Mouse (Mus musculus): ENCODE data around the gene Fam3b. TPM values are rescaled to one million over a fixed set of nuclear protein-coding genes. Genes with fewer than 3 reads are reported as not detected.

The Fam3b gene
- polyA plus RNA-seq, 1 experiment from 2014 or later, result not detected

GRCm38 (mm10) chr16:97529241-97529640 lies 14.6 kb upstream of the Fam3b start:
- no peaks in the 10 kb centered on the region for H3K36me3 ChIP-seq (ENCODE audit: control insufficient read depth, insufficient read depth, low read length)
- no peak overlapping the region for H3K27ac ChIP-seq (ENCODE audit: low read depth, low read length)
- H3K4me2 ChIP-seq (ENCODE audit: low read length), result no peak overlapping the region
- no peak overlapping the region for H3K4me3 ChIP-seq (ENCODE audit: low read depth, low read length)
- no peaks in the 10 kb centered on the region for H3K27me3 ChIP-seq (replicated peaks; ENCODE audit: control insufficient read depth, insufficient read depth, low read length)
- no peaks in the 10 kb centered on the region for H3K9me3 ChIP-seq (replicated peaks; ENCODE audit: control insufficient read depth, low read length)
- H3K4me1 ChIP-seq (ENCODE audit: control insufficient read depth, insufficient read depth, low read length), result no peaks in the 10 kb centered on the region
- no peak overlapping the region for H3K9ac ChIP-seq (ENCODE audit: low read length)
- 93% methylated on average over 2 of the region's 2 CpGs for WGBS
- ATAC-seq, result no peak
- DNase-seq (ENCODE audit: low spot score), result no peak

GRCm38 (mm10) chr16:97523024-97523423 lies 8.4 kb upstream of the Fam3b start:
- no peak overlapping the region for H3K4me2 ChIP-seq (ENCODE audit: low read length)
- DNase-seq (ENCODE audit: low spot score), result peak; percentile 78
- no peak overlapping the region for H3K9ac ChIP-seq (ENCODE audit: low read length)
- ATAC-seq, result no peak
- no peaks in the 10 kb centered on the region for H3K9me3 ChIP-seq (replicated peaks; ENCODE audit: control insufficient read depth, low read length)
- no peaks in the 10 kb centered on the region for H3K27me3 ChIP-seq (replicated peaks; ENCODE audit: control insufficient read depth, insufficient read depth, low read length)
- no peak overlapping the region for H3K27ac ChIP-seq (ENCODE audit: low read depth, low read length)
- H3K36me3 ChIP-seq (ENCODE audit: control insufficient read depth, insufficient read depth, low read length), result no peaks in the 10 kb centered on the region
- no peaks in the 10 kb centered on the region for H3K4me1 ChIP-seq (ENCODE audit: control insufficient read depth, insufficient read depth, low read length)
- 4% methylated on average over 1 of the region's 1 CpGs for WGBS
- no peak overlapping the region for H3K4me3 ChIP-seq (ENCODE audit: low read depth, low read length)

GRCm38 (mm10) chr16:97521983-97522382 lies 7.4 kb upstream of the Fam3b start:
- H3K36me3 ChIP-seq (ENCODE audit: control insufficient read depth, insufficient read depth, low read length), result no peaks in the 10 kb centered on the region
- H3K27ac ChIP-seq (ENCODE audit: low read depth, low read length), result no peak overlapping the region
- H3K4me1 ChIP-seq (ENCODE audit: control insufficient read depth, insufficient read depth, low read length), result no peaks in the 10 kb centered on the region
- WGBS, result 82% methylated on average over 6 of the region's 6 CpGs
- no peak overlapping the region for H3K9ac ChIP-seq (ENCODE audit: low read length)
- no peak for ATAC-seq
- H3K4me3 ChIP-seq (ENCODE audit: low read depth, low read length), result no peak overlapping the region
- no peak overlapping the region for H3K4me2 ChIP-seq (ENCODE audit: low read length)
- DNase-seq (ENCODE audit: low spot score), result no peak
- H3K9me3 ChIP-seq (replicated peaks; ENCODE audit: control insufficient read depth, low read length), result no peaks in the 10 kb centered on the region
- no peaks in the 10 kb centered on the region for H3K27me3 ChIP-seq (replicated peaks; ENCODE audit: control insufficient read depth, insufficient read depth, low read length)

- no peak overlapping the region for H3K27ac ChIP-seq (ENCODE audit: low read depth, low read length)
- H3K27me3 ChIP-seq (replicated peaks; ENCODE audit: control insufficient read depth, insufficient read depth, low read length), result no peaks in the 10 kb centered on the region
- 82% methylated on average over 3 of the region's 3 CpGs for WGBS
- DNase-seq (ENCODE audit: low spot score), result no peak
- no peaks in the 10 kb centered on the region for H3K36me3 ChIP-seq (ENCODE audit: control insufficient read depth, insufficient read depth, low read length)
- no peak overlapping the region for H3K9ac ChIP-seq (ENCODE audit: low read length)
- no peak for ATAC-seq
- H3K4me1 ChIP-seq (ENCODE audit: control insufficient read depth, insufficient read depth, low read length), result no peaks in the 10 kb centered on the region
- no peak overlapping the region for H3K4me2 ChIP-seq (ENCODE audit: low read length)
- no peaks in the 10 kb centered on the region for H3K9me3 ChIP-seq (replicated peaks; ENCODE audit: control insufficient read depth, low read length)
- no peak overlapping the region for H3K4me3 ChIP-seq (ENCODE audit: low read depth, low read length)
Measured at GRCm38 (mm10) chr16:97516341-97516740, 1.7 kb upstream of the Fam3b start.

- H3K27me3 ChIP-seq (replicated peaks; ENCODE audit: control insufficient read depth, insufficient read depth, low read length), result no peaks in the 10 kb centered on the region
- ATAC-seq, result no peak
- no peaks in the 10 kb centered on the region for H3K9me3 ChIP-seq (replicated peaks; ENCODE audit: control insufficient read depth, low read length)
- H3K27ac ChIP-seq (ENCODE audit: low read depth, low read length), result no peak overlapping the region
- H3K4me2 ChIP-seq (ENCODE audit: low read length), result no peak overlapping the region
- no peaks in the 10 kb centered on the region for H3K36me3 ChIP-seq (ENCODE audit: control insufficient read depth, insufficient read depth, low read length)
- H3K4me1 ChIP-seq (ENCODE audit: control insufficient read depth, insufficient read depth, low read length), result no peaks in the 10 kb centered on the region
- 91% methylated on average over 12 of the region's 12 CpGs for WGBS
- no peak overlapping the region for H3K9ac ChIP-seq (ENCODE audit: low read length)
- H3K4me3 ChIP-seq (ENCODE audit: low read depth, low read length), result no peak overlapping the region
- DNase-seq (ENCODE audit: low spot score), result no peak
Measured at GRCm38 (mm10) chr16:97512347-97512751, 2.3 kb downstream of the Fam3b start.

GRCm38 (mm10) chr16:97511495-97511894 lies 3.1 kb downstream of the Fam3b start:
- DNase-seq (ENCODE audit: low spot score) (no peak), ATAC-seq (no peak)
- no peak overlapping the region for H3K4me2 ChIP-seq (ENCODE audit: low read length)
- H3K4me3 ChIP-seq (ENCODE audit: low read depth, low read length), result no peak overlapping the region
- no peaks in the 10 kb centered on the region for H3K9me3 ChIP-seq (replicated peaks; ENCODE audit: control insufficient read depth, low read length)
- no peaks in the 10 kb centered on the region for H3K27me3 ChIP-seq (replicated peaks; ENCODE audit: control insufficient read depth, insufficient read depth, low read length)
- H3K9ac ChIP-seq (ENCODE audit: low read length), result no peak overlapping the region
- no peaks in the 10 kb centered on the region for H3K36me3 ChIP-seq (ENCODE audit: control insufficient read depth, insufficient read depth, low read length)
- H3K27ac ChIP-seq (ENCODE audit: low read depth, low read length), result no peak overlapping the region
- no peaks in the 10 kb centered on the region for H3K4me1 ChIP-seq (ENCODE audit: control insufficient read depth, insufficient read depth, low read length)

- ATAC-seq (no peak), DNase-seq (ENCODE audit: low spot score) (no peak)
- Histone ChIP-seq H3K27me3 (replicated peaks; ENCODE audit: control insufficient read depth, insufficient read depth, low read length) (no peaks in the 10 kb centered on the region), H3K4me1 (ENCODE audit: control insufficient read depth, insufficient read depth, low read length) (no peaks in the 10 kb centered on the region), H3K4me2 (ENCODE audit: low read length) (no peak overlapping the region), H3K9ac (ENCODE audit: low read length) (no peak overlapping the region), H3K4me3 (ENCODE audit: low read depth, low read length) (no peak overlapping the region), H3K9me3 (replicated peaks; ENCODE audit: control insufficient read depth, low read length) (no peaks in the 10 kb centered on the region), H3K36me3 (ENCODE audit: control insufficient read depth, insufficient read depth, low read length) (no peaks in the 10 kb centered on the region), H3K27ac (ENCODE audit: low read depth, low read length) (no peak overlapping the region)
- WGBS, result 76% methylated on average over 5 of the region's 5 CpGs
Measured at GRCm38 (mm10) chr16:97510849-97511248, 3.8 kb downstream of the Fam3b start.

GRCm38 (mm10) chr16:97507783-97508182 lies 6.8 kb downstream of the Fam3b start:
- no peak for DNase-seq (ENCODE audit: low spot score)
- Histone ChIP-seq H3K27me3 (replicated peaks; ENCODE audit: control insufficient read depth, insufficient read depth, low read length) (no peaks in the 10 kb centered on the region), H3K9me3 (replicated peaks; ENCODE audit: control insufficient read depth, low read length) (no peaks in the 10 kb centered on the region), H3K4me1 (ENCODE audit: control insufficient read depth, insufficient read depth, low read length) (no peaks in the 10 kb centered on the region), H3K36me3 (ENCODE audit: control insufficient read depth, insufficient read depth, low read length) (no peaks in the 10 kb centered on the region), H3K9ac (ENCODE audit: low read length) (no peak overlapping the region), H3K4me2 (ENCODE audit: low read length) (no peak overlapping the region), H3K4me3 (ENCODE audit: low read depth, low read length) (no peak overlapping the region), H3K27ac (ENCODE audit: low read depth, low read length) (no peak overlapping the region)
- ATAC-seq, result no peak

- Histone ChIP-seq H3K27me3 (replicated peaks; ENCODE audit: control insufficient read depth, insufficient read depth, low read length) (no peaks in the 10 kb centered on the region), H3K4me3 (ENCODE audit: low read depth, low read length) (no peak overlapping the region), H3K4me2 (ENCODE audit: low read length) (no peak overlapping the region), H3K9ac (ENCODE audit: low read length) (no peak overlapping the region), H3K36me3 (ENCODE audit: control insufficient read depth, insufficient read depth, low read length) (no peaks in the 10 kb centered on the region), H3K27ac (ENCODE audit: low read depth, low read length) (no peak overlapping the region), H3K4me1 (ENCODE audit: control insufficient read depth, insufficient read depth, low read length) (no peaks in the 10 kb centered on the region), H3K9me3 (replicated peaks; ENCODE audit: control insufficient read depth, low read length) (no peaks in the 10 kb centered on the region)
- ATAC-seq, result no peak
- DNase-seq (ENCODE audit: low spot score), result no peak
- 90% methylated on average over 3 of the region's 3 CpGs for WGBS
Measured at GRCm38 (mm10) chr16:97504793-97505192, 9.8 kb downstream of the Fam3b start.

- Histone ChIP-seq H3K9me3 (replicated peaks; ENCODE audit: control insufficient read depth, low read length) (no peaks in the 10 kb centered on the region), H3K27me3 (replicated peaks; ENCODE audit: control insufficient read depth, insufficient read depth, low read length) (no peaks in the 10 kb centered on the region), H3K4me1 (ENCODE audit: control insufficient read depth, insufficient read depth, low read length) (no peaks in the 10 kb centered on the region), H3K4me2 (ENCODE audit: low read length) (no peak overlapping the region), H3K9ac (ENCODE audit: low read length) (no peak overlapping the region), H3K27ac (ENCODE audit: low read depth, low read length) (no peak overlapping the region), H3K4me3 (ENCODE audit: low read depth, low read length) (no peak overlapping the region), H3K36me3 (ENCODE audit: control insufficient read depth, insufficient read depth, low read length) (no peaks in the 10 kb centered on the region)
- DNase-seq (ENCODE audit: low spot score) (no peak), ATAC-seq (no peak)
- 83% methylated on average over 3 of the region's 3 CpGs for WGBS
Measured at GRCm38 (mm10) chr16:97503849-97504248, 10.8 kb downstream of the Fam3b start.

Data from forebrain, embryonic 14.5 days (tissue).